Mouse (Mus musculus) myocyte (in vitro differentiated cells): ENCODE measurements at regions not wholly inside any gene's neighbourhood (a gene's known extent, or its start where the extent isn't known, plus 50 kb on each side); places are given as distances from the start of the nearest gene placed in this dataset.

Source experiments
- CEBPB ChIP-seq: IDR thresholded peaks from 2 replicates; pipeline ENCODE4 v1.6.1; 2011; ENCODE audit warnings: mild to moderate bottlenecking, moderate library complexity; ENCODE audit not compliant: poor library complexity, insufficient read depth, severe bottlenecking
- E2F4 ChIP-seq: IDR thresholded peaks from one replicate; pipeline ENCODE4 v1.6.1; 2011; ENCODE audit warnings: mild to moderate bottlenecking, control low read depth, moderate library complexity; ENCODE audit not compliant: insufficient read depth
- MAX ChIP-seq: IDR thresholded peaks from one replicate; pipeline ENCODE4 v1.6.1; 2011; ENCODE audit warnings: low read depth, mild to moderate bottlenecking, control low read depth
- POLR2A ChIP-seq: IDR thresholded peaks from one replicate; pipeline ENCODE4 v1.6.1; 2011; ENCODE audit warnings: low read depth, mild to moderate bottlenecking, control low read depth, moderate library complexity; ENCODE audit not compliant: insufficient read length
- POLR2AphosphoS2 ChIP-seq: IDR thresholded peaks from one replicate; pipeline ENCODE4 v1.6.1; 2011; ENCODE audit warnings: low read depth, control low read depth; ENCODE audit not compliant: insufficient read length
- REST ChIP-seq: IDR thresholded peaks from one replicate; pipeline ENCODE4 v1.6.1; 2011; ENCODE audit warnings: mild to moderate bottlenecking, control low read depth, moderate library complexity; ENCODE audit not compliant: insufficient read depth, insufficient read length
- SRF ChIP-seq: IDR thresholded peaks from one replicate; pipeline ENCODE4 v1.6.1; 2011; ENCODE audit warnings: low read depth; ENCODE audit not compliant: control insufficient read depth, insufficient read length
- TCF12 ChIP-seq: IDR thresholded peaks from one replicate; pipeline ENCODE4 v1.6.1; 2011; ENCODE audit warnings: mild to moderate bottlenecking, control low read depth; ENCODE audit not compliant: poor library complexity, insufficient read depth, severe bottlenecking
- TCF3 ChIP-seq: IDR thresholded peaks from one replicate; pipeline ENCODE4 v1.6.1; 2011; ENCODE audit warnings: low read depth, control low read depth; ENCODE audit not compliant: insufficient read length
- USF1 ChIP-seq: IDR thresholded peaks from one replicate; pipeline ENCODE4 v1.6.1; 2011; ENCODE audit warnings: low read depth, mild to moderate bottlenecking, control low read depth, moderate library complexity

GRCm38 (mm10) chr9:41365251-41365650 lies 203.8 kb upstream of the Ubash3b start:
- TF ChIP-seq E2F4 (no peak), USF1 (no peak), POLR2A (no peak), REST (no peak), MAX (no peak), POLR2AphosphoS2 (no peak), CEBPB (no peak), TCF12 (no peak), SRF (no peak), TCF3 (no peak)
